Mouse (Mus musculus): ENCODE measurements around the gene 2210011C24Rik.
"Not testable (repeated sequence)": the region's sequence is repeated elsewhere in the genome, so short reads cannot be mapped to it uniquely, and the experiment has no call there.

2210011C24Rik gene

GRCm38 (mm10) chr8:84015833-84016232 lies 3.9 kb upstream of the 2210011C24Rik start:
- DNase-seq: no peak

DNA sequence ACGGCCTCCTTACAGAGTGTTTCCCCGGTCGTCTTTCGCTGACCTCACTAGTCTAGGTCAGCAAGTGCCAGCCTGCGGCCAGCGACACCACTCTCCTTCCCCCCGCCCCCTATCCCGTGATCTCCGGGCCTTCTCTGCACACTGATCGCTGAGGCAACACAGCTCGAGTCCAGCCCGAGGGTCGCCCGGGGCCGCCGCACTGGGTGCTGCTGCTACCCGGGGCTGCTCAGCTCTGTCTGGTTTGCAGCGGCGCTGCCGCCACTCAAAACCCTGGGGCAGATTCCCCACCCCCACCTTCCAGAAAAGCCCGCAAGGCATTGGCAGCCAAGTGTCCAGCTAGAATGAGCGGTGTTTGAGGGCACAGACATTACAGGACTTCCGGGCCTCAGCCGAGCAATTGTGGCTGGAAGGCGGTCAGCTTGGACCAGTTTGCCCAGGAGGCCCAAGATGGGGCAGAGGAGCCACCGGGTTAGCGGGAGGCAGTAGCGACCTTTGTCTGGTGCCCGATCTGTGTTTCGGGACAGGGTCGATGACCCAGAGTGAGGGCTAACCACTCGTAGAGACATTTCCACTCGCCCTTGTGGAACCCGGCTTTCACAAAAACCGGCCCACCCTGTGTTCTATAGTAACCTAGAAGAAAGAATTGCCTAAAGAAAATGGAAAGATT lies 661 bp upstream of the 2210011C24Rik start:
- DNase-seq: peak; percentile 68 to 86

GRCm38 (mm10) chr8:84010625-84011611 lies 1.1 kb downstream of the 2210011C24Rik start:
- DNase-seq: peak; percentile 83 to 87

DNA sequence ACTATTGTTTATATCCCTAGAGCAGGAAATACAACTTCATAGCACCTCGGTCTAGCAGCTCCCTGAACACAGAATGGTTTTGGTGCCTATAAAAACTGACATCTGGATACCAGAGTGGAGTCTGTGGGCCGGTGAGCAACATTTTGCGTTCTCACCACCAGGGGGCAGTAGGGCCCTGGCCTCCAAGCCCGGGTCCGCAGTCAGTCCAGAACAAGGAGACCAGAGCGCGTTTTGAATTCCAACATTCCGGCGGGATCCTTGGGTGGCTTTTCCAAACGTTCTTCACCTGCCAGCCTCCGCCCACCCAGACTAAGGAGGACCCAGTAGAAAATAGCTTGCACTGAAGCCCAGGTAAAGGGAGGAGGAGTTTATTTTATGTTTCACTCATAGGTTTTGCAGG lies 2.1 kb downstream of the 2210011C24Rik start:
- DNase-seq: peak; percentile 91 to 93

DNA sequence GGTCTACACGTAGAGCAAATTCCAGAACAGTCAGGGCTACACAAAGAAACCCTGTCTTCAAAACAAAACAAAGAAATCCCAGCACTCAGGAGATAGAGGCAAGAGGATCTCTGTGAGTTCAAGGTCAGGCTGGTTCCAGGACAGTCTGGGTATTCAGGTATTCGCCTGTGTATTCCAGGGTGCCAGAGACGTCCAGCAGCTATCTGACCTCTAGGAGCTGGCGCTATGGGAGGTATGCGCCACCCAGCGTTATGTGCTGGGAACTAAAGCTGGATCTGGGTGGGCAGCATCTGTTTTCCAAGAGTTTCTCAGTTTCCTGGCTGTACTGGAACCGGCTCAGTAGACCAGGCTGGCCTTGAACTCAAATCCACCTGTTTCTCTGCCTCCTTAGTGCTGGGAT lies 3.6 kb downstream of the 2210011C24Rik start:
- DNase-seq: no peak

DNA sequence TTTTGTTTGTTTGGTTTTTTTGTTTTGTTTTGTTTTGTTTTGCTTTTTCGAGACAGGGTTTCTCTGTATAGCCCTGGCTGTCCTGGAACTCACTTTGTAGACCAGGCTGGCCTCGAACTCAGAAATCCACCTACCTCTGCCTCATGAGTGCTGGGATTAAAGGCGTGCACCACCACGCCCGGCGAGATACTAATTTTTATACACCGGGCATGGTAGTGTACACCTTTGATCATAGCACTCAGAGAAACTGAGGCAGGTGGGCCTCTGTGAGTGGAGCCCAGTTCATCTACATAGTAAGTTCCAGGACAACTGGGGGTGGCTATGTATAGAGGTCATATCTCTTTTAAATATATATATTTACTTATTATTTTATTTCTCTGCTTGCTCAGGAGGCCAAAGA lies 6.5 kb downstream of the 2210011C24Rik start:
- not testable (repeated sequence) for DNase-seq

DNA sequence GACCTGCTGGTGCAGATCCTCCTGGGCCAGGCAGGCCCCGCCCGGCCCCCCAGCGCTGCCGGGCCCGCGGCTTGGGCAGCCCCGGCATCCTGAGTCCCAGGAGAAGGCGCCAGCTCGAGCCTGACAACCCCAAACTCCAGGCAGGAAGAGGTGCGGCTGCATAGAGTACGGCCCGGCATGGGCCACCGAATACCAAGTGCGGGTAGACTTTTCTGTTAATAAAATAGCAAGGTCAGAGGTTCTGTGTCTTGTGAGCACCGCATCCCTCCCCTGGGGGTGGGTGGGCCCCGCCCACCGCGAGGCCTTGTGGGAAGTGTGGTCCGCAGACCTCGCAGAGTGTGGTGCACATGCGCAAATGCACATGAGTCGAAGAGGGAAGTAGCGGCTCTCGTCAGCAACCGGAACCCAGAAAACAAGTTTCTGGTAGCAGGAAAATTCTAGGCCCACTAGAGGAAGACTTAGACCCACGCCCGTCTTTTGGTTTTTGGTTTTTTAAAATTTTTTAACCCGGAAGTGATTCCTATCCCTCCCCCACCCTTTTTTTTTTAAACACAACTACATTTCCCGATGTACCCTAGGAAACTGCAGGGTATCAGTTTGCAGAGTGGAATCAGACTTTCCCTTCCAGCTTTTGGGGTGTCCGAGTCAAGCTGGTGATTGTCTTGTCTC lies 7.3 kb downstream of the 2210011C24Rik start:
- peak; percentile 95 to 98 for DNase-seq

DNA sequence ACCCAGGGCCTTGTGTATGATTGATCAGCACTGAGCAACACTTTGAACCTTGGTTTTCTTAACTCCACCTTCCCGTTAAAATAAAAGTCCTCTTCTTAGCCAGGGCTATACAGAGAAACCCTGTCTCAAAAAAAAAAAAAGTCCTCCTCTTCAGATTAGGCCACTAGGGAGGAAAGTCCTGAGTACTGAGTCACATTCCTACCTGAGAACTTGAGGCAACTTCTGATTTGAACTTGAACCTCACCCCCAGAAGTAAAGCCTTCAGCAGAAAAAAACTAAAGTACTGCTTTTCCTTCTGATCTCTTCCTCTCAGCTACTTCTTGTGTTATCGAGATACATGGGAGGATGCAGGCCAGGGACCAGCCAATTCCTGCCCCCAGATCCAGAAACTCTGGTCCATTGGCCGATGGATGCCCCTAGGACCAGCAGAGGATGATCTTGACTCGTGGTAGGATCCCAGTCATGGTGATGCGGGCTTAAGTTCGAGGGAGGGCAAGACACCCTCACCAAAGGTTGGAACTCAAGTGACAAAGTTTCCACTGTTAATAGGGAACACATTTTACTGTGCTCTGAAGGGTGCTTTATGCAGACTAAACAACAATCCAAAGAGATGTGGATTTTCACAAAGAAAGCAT lies 8.2 kb downstream of the 2210011C24Rik start:
- DNase-seq: no peak

GRCm38 (mm10) chr8:84002957-84003611 lies 8.9 kb downstream of the 2210011C24Rik start:
- peak; percentile 60 to 81 for DNase-seq

GRCm38 (mm10) chr8:84001281-84002000 lies 10.5 kb downstream of the 2210011C24Rik start, which contains the start of gene 1700067K01Rik:
Gene 1700067K01Rik, plus strand, starts transcription at chr8:84001502.
- DNase-seq: peak in 1 of 2 experiments; percentile 50

DNA sequence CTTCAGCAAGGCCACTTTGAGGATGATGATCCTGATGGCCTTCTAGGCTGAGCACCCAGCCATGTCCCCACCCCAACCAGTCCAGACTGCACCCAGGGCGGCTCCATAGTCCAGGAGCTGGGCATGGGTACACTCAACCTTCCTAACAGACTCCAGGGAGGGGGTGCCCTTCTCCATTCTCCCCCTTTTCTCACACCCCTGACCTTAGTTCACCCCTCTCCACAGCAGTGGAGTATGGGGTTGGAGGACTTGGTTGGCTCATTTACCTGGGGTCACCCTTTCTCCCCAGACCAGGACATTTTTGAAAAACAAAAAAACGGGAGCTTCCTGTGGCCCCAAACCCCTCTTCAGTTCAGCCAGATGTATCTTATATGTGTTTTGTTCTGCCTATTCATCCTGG lies 12.1 kb downstream of the 2210011C24Rik start:
- no peak for DNase-seq

DNA sequence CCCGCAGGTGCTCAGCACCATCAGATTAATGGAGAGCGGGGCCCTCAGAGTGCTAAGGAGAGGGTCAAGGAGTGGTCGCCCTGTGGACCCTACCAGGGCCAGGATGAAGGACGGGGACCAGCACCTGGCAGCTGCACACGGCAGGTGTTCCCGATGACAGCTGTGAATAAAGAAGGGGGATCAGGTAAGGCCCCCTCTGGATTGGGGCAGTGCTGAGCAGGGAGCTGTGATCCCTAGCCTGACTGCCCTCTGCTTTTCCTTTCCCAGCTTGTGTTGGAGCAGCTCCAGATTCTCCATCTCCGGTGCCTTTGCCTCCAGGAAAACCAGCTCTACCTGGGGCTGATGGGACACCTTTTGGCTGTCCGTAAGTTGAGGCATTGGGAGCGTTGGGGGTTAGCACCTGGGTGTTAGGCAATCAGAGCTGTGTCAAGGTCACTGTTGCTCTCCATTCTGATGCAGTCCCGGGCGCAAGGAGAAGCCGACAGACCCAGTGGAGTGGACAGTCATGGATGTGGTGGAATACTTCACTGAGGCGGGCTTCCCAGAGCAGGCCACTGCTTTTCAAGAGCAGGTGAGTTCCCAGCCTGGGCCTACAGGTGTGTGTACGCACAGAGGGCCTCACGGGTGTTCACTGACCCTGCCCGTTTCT lies 12.8 kb downstream of the 2210011C24Rik start:
- peak in 1 of 2 experiments; percentile 59 for DNase-seq

DNA sequence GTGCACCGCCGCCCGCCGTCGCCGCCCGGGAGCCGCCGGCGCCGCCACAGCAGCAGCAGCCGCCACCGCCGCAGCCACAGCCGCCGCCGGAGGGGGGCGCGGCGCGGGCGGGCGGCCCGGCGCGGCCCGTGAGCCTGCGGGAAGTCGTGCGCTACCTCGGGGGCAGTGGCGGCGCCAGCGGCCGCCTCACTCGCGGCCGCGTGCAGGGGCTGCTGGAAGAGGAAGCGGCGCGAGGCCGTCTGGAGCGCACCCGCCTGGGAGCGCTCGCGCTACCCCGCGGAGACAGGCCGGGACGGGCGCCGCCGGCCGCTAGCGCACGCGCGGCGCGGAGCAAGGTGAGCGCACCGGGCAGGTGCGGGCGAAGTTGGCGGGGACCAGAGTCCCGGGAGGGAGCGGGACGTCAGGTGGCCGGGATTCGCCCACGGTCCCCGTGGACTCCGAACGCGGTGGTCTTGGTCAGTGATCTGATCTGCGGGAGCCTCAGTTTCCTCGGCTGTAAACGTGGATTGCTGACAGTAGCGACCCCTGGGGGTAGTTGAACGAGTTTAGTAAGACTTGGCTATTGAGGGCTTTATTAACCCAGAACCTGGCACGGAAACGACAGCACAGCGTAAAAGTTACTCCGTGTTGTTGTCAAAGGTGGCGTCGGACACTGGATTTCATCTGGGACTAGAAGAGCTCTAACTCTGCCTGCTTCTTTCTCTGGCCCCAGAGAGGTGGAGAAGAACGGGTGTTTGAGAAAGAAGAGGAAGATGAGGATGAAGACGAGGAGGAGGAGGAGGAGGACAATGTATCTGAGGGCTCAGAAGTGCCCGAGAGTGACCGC lies 13.5 kb downstream of the 2210011C24Rik start:
- DNase-seq: peak; percentile 76 to 77

- peak; percentile 57 to 76 for DNase-seq
These were observed 14.3 kb downstream of the 2210011C24Rik start, which contains the start of gene Samd1 for GRCm38 (mm10) chr8:83997511-83998141. Gene Samd1, plus strand, starts transcription at chr8:83997672.

- peak; percentile 95 to 98 for DNase-seq
These were observed 15.1 kb downstream of the 2210011C24Rik start for GRCm38 (mm10) chr8:83996567-83997505.

DNA sequence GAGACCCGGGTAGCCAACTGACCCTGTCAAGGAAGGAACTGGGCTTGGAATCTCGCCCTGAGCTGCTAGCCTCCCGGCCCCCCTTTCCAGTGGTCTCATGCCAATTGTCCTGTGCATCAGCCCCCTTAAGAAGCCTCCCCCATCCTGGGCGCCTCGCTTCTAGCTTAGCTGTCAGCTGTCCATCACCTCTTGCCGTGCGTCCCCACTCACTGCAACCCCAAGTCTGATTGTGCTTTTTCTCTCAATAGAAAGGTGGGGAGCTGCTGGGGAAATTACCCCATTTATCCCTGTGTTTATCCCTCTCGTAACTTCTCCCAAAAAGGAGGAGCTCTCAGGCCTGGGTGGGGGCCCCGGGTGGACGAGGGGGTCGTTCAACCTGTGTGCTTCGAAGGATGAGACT lies 16.0 kb downstream of the 2210011C24Rik start:
- DNase-seq: peak in 1 of 2 experiments; percentile 53

- no peak for DNase-seq
These were observed 17.9 kb downstream of the 2210011C24Rik start for GRCm38 (mm10) chr8:83994030-83994429.

GRCm38 (mm10) chr8:83992488-83992887 lies 19.5 kb downstream of the 2210011C24Rik start:
- DNase-seq: no peak

Data from kidney, postnatal 25 days (tissue).